Mouse (Mus musculus) embryo, embryonic 11 days (tissue): ENCODE data around the gene Prelid3b.

Experiments
- DNase-seq: peaks from one replicate; pipeline ENCODE4 v3.0.0-alpha.2; 2015

Prelid3b gene

GRCm38 (mm10) chr2:174424301-174425085 is 48.4 kb downstream of the Prelid3b start:
- no peak for DNase-seq

GRCm38 (mm10) chr2:174421107-174421506 is 51.8 kb downstream of the Prelid3b start:
- DNase-seq: no peak

DNA sequence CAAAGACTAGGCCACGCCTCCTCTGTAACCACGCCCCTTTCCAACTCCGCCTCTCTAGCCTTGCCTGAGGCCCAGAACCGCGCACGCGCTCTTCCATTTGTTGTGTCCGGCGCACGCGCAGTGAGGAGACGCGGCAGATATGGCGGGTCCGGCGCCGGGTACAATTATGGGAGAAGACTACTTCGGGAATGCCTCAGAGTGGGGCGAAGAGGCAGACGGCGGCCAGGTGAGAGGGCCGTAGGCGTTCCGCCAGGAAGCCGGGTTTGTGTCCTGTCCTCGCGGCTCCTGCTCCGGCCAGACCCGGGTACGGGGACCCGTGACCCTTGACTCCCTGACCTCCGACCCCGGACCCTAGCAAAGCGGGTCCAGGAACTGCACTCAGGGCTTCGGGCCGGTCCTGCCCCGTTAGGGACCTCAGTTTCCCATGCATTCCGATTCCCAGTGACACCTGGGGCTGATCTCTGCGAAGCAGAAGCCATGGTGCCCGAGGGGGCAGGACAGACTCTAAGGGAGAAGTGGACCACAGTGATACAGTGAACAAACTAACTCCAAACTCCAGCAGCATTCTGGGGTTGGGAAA is 57.1 kb downstream of the Prelid3b start, which contains the start of gene Nelfcd:
Gene Nelfcd, plus strand, starts transcription at position 74 of the 580 bp plus-strand sequence.
- peak; percentile 98 for DNase-seq
